Comparison of ENCODE assay signal across 8 mouse cellular contexts in genomic region chr16:46497686-46498420, GRCm38 (mm10). TPM values are rescaled to one million over a fixed set of nuclear protein-coding genes. Genes with fewer than 3 reads are reported as not detected.
DNase-seq lines count a peak whose midpoint lies in the region; ATAC-seq and TF ChIP-seq lines count a peak whose summit lies in the region.

No protein-coding gene starts in this region.

- H3K4me2 ChIP-seq in forebrain, postnatal 0 days (ENCODE audit: low read depth): peak overlapping the region; percentile 73
- H3K4me2 ChIP-seq in hindbrain, embryonic 16.5 days (ENCODE audit: low read length): peak overlapping the region; percentile 79

- peak overlapping the region; percentile 87 for H3K4me3 ChIP-seq in forebrain, postnatal 0 days (ENCODE audit: low read depth, low read length)
- H3K4me3 ChIP-seq in hindbrain, embryonic 16.5 days (ENCODE audit: low read length): peak overlapping the region; percentile 93

- no peaks in the 10 kb centered on the region for H3K4me1 ChIP-seq in forebrain, postnatal 0 days (ENCODE audit: insufficient read depth)
- H3K4me1 ChIP-seq in hindbrain, embryonic 16.5 days (ENCODE audit: control insufficient read depth, insufficient read depth, low read depth, low read length): no peaks in the 10 kb centered on the region; the same call in 1 of the 2 replicates

- peak overlapping the region; percentile 90 for H3K27ac ChIP-seq in forebrain, postnatal 0 days (ENCODE audit: low read depth, low read length)
- peak overlapping the region; percentile 95 for H3K27ac ChIP-seq in hindbrain, embryonic 16.5 days (ENCODE audit: low read depth, low read length)

- no peak for TF ChIP-seq CTCF in forebrain, postnatal 0 days (IDR thresholded peaks at IDR 0.05; ENCODE audit: low read depth)

- peak overlapping the region; percentile 84 for H3K9ac ChIP-seq in forebrain, postnatal 0 days
- peak overlapping the region; percentile 93 for H3K9ac ChIP-seq in hindbrain, embryonic 16.5 days (ENCODE audit: low read depth, low read length)

- H3K9me3 ChIP-seq in forebrain, postnatal 0 days (ENCODE audit: low read length): no peaks in the 10 kb centered on the region
- H3K9me3 ChIP-seq in hindbrain, embryonic 16.5 days (ENCODE audit: control insufficient read depth, low read length): no peaks in the 10 kb centered on the region

- H3K36me3 ChIP-seq in forebrain, postnatal 0 days (ENCODE audit: insufficient read depth): no peaks in the 10 kb centered on the region
- no peaks in the 10 kb centered on the region for H3K36me3 ChIP-seq in hindbrain, embryonic 16.5 days (ENCODE audit: control insufficient read depth, insufficient read depth, low read length)

- 1% methylated on average over 32 of the region's 32 CpGs for WGBS in forebrain, postnatal 0 days
- 0% methylated on average over 32 of the region's 32 CpGs for WGBS in hindbrain, embryonic 16.5 days

- DNase-seq in kidney, adult 11 months: peak; percentile 28
- DNase-seq in kidney, adult 9 months: no peak
- DNase-seq in cerebellum, adult 11 months: peak; percentile 38
- peak; percentile 48 for DNase-seq in forebrain, postnatal 0 days
- DNase-seq in left cerebral cortex, postnatal 4 days: peak; percentile 34
- DNase-seq in neural tube, embryonic 10.5 days (ENCODE audit: extremely low spot score, low spot score): peak; percentile 47
- no peak for DNase-seq in Muller cell, postnatal 12 days (ENCODE audit: inconsistent ontology term)

- no peaks in the 10 kb centered on the region for H3K27me3 ChIP-seq in forebrain, postnatal 0 days (ENCODE audit: insufficient read depth, low read length)
- no peaks in the 10 kb centered on the region for H3K27me3 ChIP-seq in hindbrain, embryonic 16.5 days (replicated peaks; ENCODE audit: control insufficient read depth, insufficient read depth, low read length)

- no peak; the same call in 1 of the 2 replicates for ATAC-seq in forebrain, postnatal 0 days
- no peak for ATAC-seq in hindbrain, embryonic 16.5 days

- intact Hi-C loops in left cerebral cortex, postnatal 4 days (cut with DNase I): loop anchor here (10.0 kb wide), 2 partner anchors 357 to 1277 kb away; no protein-coding TSS in a partner anchor

RNA-seq across cellular contexts. Expression of gene Nectin3, which starts 0.5 kb away (rescaled TPM):
- 64.1 and 75.4 TPM in 2 replicates for total RNA-seq in forebrain, postnatal 0 days (2014; rRNA removed)
- 31.9 and 34.8 TPM in 2 replicates for polyA plus RNA-seq in forebrain, postnatal 0 days (2015; fragmentation: Nextera tagmentation; extraction: Ambion mirVana)
- 11.8 and 13.5 TPM in 2 replicates for polyA plus RNA-seq in hindbrain, embryonic 16.5 days (2015; fragmentation: Nextera tagmentation; extraction: Ambion mirVana)
- 10 to 100 TPM; 77.6 to 92.8 TPM for total RNA-seq in left cerebral cortex, postnatal 4 days (2021)

Comparison
In these comparisons a context has a peak if more than half of its experiments do, and no peak if none do; other contexts are left out.
1. DNase-seq: peak in kidney, adult 11 months (single experiment), cerebellum, adult 11 months (single experiment), forebrain, postnatal 0 days (single experiment), left cerebral cortex, postnatal 4 days (single experiment) and neural tube, embryonic 10.5 days (single experiment); none in kidney, adult 9 months (single experiment) and Muller cell, postnatal 12 days (single experiment).